Mouse (Mus musculus) ES-Bruce4 (cell line): ENCODE results near the gene Gucy2d. TPM values are rescaled to one million over a fixed set of nuclear protein-coding genes. Genes with fewer than 3 reads are reported as not detected.

Experiments
- H3K27ac ChIP-seq: 2 replicates; pipeline ENCODE4 v1.5.1; 2012; ENCODE audit warnings: low read length, inconsistent platforms; ENCODE audit not compliant: insufficient read depth
- H3K27me3 ChIP-seq: 2 replicates; pipeline ENCODE4 v1.6.1; 2012; ENCODE audit warnings: mild to moderate bottlenecking, low read length, inconsistent platforms; ENCODE audit not compliant: control insufficient read depth, poor library complexity, insufficient read depth, severe bottlenecking
- H3K36me3 ChIP-seq: 2 replicates; pipeline ENCODE4 v1.6.1; 2012; ENCODE audit warnings: inconsistent platforms, mild to moderate bottlenecking, low read length, moderate library complexity; ENCODE audit not compliant: control insufficient read depth, poor library complexity, insufficient read depth, severe bottlenecking
- H3K4me1 ChIP-seq: one replicate; pipeline ENCODE4 v1.8.1; 2011; ENCODE audit warnings: low read length; ENCODE audit not compliant: control insufficient read depth, insufficient read depth
- H3K4me3 ChIP-seq: 2 replicates; pipeline ENCODE4 v1.5.1; 2011; ENCODE audit warnings: low read depth, mild to moderate bottlenecking, low read length
- H3K9ac ChIP-seq: 2 replicates; pipeline ENCODE4 v1.6.1; 2012; ENCODE audit warnings: low read depth, mild to moderate bottlenecking, inconsistent platforms; ENCODE audit not compliant: poor library complexity, severe bottlenecking
- H3K9me3 ChIP-seq: replicated peaks from 2 replicates; pipeline ENCODE4 v1.6.1; 2012; ENCODE audit warnings: mild to moderate bottlenecking, low read length, inconsistent platforms; ENCODE audit not compliant: control insufficient read depth, poor library complexity, insufficient read depth, severe bottlenecking
- CTCF ChIP-seq: IDR thresholded peaks from one replicate; pipeline ENCODE4 v1.8.1; 2011; ENCODE audit warnings: low read depth, low read length
- EP300 ChIP-seq: IDR thresholded peaks from 2 replicates; pipeline ENCODE4 v1.6.1; 2011; ENCODE audit warnings: low read depth, low read length; ENCODE audit not compliant: insufficient read depth
- POLR2A ChIP-seq: IDR thresholded peaks from one replicate; pipeline ENCODE4 v1.8.1; 2011; ENCODE audit warnings: low read length; ENCODE audit not compliant: insufficient read depth
- polyA plus RNA-seq: library from polyadenylated mRNA; stranded (reverse); fragments of >200 nt; gene quantifications from 2 replicates; pipeline ENCODE4 v1.2.4, GENCODE M21; 2011; ENCODE audit warnings: low read depth; ENCODE audit not compliant: missing spikeins, insufficient read depth, insufficient read length

Gene Gucy2d
- polyA plus RNA-seq, 1 experiment = not detected

DNA sequence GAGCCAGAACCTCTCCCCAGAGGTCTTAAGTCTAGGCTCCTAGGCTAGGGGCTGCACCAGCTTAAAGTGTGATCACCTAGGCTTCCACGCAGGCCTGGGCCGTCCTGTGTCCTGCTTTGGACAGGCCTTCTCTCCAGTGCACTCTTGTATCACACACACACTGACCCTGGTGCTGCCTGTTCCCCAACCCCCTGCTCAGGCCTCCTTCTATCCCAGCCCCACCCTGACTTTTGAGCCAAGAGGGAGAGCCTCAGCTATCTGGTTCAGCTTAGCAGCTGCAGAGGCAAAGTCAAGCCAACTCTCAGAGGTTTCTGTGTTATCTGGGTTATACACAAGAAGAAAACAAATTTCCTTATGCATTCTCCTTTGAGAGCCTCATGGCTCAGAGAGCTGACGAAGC is 60.3 kb downstream of the Gucy2d start:
- Histone ChIP-seq H3K9ac (no peak overlapping the region), H3K4me1 (no peaks in the 10 kb centered on the region), H3K4me3 (no peak overlapping the region), H3K27ac (no peak overlapping the region), H3K9me3 (no peaks in the 10 kb centered on the region), H3K36me3 (no peaks in the 10 kb centered on the region), H3K27me3 (no peaks in the 10 kb centered on the region)
- TF ChIP-seq EP300 (no peak), CTCF (no peak), POLR2A (no peak)

- Histone ChIP-seq H3K4me3 (no peak overlapping the region), H3K27ac (no peak overlapping the region), H3K27me3 (no peaks in the 10 kb centered on the region), H3K4me1 (no peaks in the 10 kb centered on the region), H3K9me3 (no peaks in the 10 kb centered on the region), H3K36me3 (no peaks in the 10 kb centered on the region), H3K9ac (no peak overlapping the region)
- TF ChIP-seq CTCF = no peak
- no peak for TF ChIP-seq POLR2A
- TF ChIP-seq EP300 = no peak
Measured at GRCm38 (mm10) chr7:98501078-98501477, 60.9 kb downstream of the Gucy2d start.

DNA sequence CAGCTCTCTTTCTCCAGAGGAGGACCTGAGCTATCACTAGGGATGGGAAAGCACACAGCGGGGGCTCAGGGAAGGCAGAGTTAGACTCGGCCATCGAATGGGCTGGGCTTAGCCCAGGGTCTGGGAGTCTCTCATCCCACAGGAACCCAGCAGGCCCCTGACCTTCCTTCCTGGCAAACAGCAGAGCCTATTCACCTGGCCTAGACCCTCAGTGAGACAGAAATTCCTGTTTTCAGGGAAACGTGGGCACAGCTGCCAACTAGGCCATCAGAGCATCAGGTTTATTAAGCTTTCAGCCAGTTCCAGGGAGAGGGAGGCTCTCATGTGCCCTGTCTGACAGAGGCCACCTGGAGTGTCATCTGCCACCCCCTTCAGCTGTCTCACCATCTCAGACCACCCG is 62.7 kb downstream of the Gucy2d start:
- Histone ChIP-seq H3K9ac (no peak overlapping the region), H3K36me3 (no peaks in the 10 kb centered on the region), H3K27me3 (no peaks in the 10 kb centered on the region), H3K4me3 (no peak overlapping the region), H3K27ac (no peak overlapping the region), H3K4me1 (no peaks in the 10 kb centered on the region), H3K9me3 (no peaks in the 10 kb centered on the region)
- TF ChIP-seq CTCF (no peak), EP300 (no peak), POLR2A (no peak)

GRCm38 (mm10) chr7:98503951-98504647 is 63.9 kb downstream of the Gucy2d start:
- H3K27ac ChIP-seq = no peak overlapping the region
- TF ChIP-seq CTCF = no peak
- TF ChIP-seq POLR2A = no peak
- no peak for TF ChIP-seq EP300

DNA sequence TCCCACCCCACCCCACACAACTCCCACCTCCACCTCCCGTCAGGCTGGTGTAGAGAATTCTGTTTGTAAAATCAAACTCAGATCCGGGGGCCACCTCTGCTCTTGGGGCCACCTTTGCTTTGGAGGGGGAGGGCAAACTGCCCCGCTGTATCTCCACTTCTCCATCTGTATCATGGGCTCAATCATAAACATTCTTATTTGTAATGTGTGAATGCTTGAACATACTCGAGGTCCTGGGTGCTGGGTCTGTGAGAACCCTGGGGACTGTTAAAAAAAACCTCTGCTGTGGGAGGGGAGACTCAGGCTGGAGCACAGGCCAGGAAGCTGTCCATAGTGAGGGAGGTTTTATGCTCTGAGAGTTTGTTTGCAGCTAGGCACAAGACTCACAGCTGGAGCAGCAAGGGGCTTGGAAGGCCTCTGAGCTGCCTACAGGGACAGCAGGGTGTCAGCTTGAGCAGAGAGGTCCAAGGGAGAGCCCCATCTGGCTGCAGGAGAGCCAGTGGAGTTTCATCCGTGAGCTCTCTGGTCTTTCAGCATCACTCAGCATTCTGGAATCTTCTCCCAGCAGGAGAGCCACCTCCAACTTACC is 64.6 kb downstream of the Gucy2d start:
- no peak for TF ChIP-seq POLR2A
- TF ChIP-seq EP300 = no peak
- Histone ChIP-seq H3K27ac (no peak overlapping the region), H3K36me3 (no peaks in the 10 kb centered on the region), H3K27me3 (no peaks in the 10 kb centered on the region), H3K9me3 (no peaks in the 10 kb centered on the region), H3K4me3 (no peak overlapping the region), H3K9ac (no peak overlapping the region), H3K4me1 (no peaks in the 10 kb centered on the region)

More at GRCm38 (mm10) chr7:98503951-98504647, 63.9 kb downstream of the Gucy2d start:
- H3K9ac ChIP-seq = no peak overlapping the region
- H3K9me3 ChIP-seq = no peaks in the 10 kb centered on the region
- no peaks in the 10 kb centered on the region for H3K4me1 ChIP-seq
- H3K36me3 ChIP-seq = no peaks in the 10 kb centered on the region
- H3K27me3 ChIP-seq = no peaks in the 10 kb centered on the region
- H3K4me3 ChIP-seq = no peak overlapping the region

DNA sequence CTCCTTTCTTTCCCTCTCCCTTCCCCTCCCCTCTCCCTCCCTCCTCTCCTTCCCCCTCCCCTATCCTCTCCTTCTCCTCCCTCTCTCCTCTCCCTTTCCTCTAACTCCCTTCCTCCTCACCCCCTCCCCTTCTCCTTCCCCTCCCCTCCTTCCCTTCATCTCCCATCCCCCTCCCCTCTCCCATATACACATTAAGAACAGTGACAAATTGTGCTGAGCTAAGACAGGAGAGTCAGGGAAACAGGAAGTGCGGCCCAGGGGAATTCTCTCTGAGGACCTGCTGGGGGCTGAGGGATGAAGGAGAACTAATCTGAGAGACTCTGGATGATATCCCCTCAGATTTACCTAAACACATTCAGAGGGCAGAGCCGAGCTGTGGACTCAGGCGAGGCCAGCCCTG is 65.4 kb downstream of the Gucy2d start:
- H3K9ac ChIP-seq = no peak overlapping the region
- no peak overlapping the region for H3K4me3 ChIP-seq
- H3K9me3 ChIP-seq = no peaks in the 10 kb centered on the region
- no peaks in the 10 kb centered on the region for H3K36me3 ChIP-seq
- H3K4me1 ChIP-seq = no peaks in the 10 kb centered on the region
- TF ChIP-seq CTCF (no peak), POLR2A (no peak), EP300 (no peak)
- H3K27ac ChIP-seq = no peak overlapping the region
- H3K27me3 ChIP-seq = no peaks in the 10 kb centered on the region
